Mouse (Mus musculus) cerebellum, postnatal 14 days (tissue): Measurements from ENCODE around the gene Gabra2.
A peak's percentile ranks its signal among the peaks of the same experiment; 100 is the strongest.

ENCODE experiments used
- DNase-seq, 2 experiments: peaks; one replicate each; pipeline ENCODE4 v3.0.0; 2021; ENCODE audit warnings: mixed read lengths in 2 of 2

The Gabra2 gene

DNA sequence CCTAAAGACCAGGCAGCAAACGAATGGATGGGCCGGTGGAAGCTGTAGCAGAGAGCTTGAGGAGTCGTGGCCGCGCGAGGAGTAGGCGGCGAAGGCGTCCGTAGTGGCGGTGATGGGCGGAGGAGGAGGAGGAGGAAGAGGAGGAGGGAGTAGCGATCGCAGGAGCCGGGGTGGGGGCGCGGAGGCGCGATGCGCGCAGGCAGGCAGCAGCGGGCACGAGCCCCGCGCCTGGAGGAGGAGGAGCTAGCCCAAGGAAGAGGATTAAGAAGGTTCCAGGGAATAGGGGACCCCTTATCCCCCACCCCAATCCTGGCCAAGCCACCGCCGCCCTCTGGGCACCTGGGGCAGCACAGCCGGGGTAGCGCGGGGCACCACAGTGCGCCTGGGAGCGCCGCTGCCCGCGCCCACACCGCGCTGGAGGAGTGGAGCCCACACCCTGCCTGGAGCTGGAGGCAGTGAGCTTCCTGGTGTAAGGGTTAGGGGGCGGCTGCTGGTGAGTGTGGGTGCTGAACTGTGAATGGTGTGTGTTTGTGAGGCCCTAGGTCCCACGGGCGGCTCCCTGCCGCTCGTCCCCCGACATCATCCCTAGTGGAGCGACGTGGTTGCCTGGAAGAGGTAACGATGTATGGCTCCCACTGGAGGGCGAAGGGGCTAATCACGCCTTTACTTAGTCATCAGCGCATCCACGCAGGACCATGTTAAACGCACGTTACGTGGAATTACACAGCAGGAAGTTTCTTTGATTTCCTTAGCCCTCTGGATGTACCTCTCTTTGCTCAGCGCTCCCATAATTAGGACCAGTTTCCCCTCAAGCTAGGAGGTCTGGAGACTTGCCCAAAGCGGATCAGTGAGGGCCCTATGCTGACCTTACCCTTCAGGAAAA is at the start of gene Gabra2:
TSS of gene Gabra2 (minus strand) at position 125 of the 883 bp plus-strand sequence.
- peak; percentile 72 to 80 for DNase-seq

DNA sequence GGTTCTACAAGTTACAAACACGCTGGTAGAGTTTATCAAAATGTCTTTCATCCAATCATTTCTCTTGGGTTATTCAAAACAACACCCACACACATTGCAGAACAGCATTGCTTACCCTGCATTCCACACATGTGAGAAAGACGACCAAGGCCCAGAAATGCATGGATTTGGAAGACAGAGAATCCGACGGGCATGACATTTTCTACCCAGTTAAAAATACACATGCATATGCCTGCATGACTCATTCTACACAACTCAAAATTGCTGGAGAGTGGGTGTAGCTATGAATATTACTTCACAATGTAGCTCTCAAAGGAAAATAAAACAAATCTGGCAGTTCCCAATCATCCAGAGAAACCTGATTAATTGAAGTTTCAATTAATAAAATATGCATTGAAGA is 41.0 kb upstream of the Gabra2 start:
- no peak for DNase-seq

DNA sequence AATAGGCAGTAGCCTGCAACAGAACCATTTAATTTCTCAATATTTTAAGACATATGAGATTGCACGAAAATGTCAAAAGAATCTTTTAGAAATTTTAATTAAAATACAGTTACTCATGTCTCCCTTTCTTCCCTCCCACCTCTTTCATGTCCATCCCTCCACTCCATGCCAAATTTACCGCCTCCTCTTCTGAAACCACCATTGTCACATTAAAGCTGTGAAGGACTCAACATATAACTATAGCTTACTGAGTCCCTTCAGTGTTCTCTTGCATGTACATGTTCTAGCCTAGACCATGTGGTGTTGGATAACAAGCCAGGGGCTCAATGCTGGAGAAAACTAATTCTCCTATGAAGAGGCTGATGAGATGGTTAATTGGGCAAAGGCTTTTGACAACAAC is 40.2 kb upstream of the Gabra2 start:
- DNase-seq: no peak

DNA sequence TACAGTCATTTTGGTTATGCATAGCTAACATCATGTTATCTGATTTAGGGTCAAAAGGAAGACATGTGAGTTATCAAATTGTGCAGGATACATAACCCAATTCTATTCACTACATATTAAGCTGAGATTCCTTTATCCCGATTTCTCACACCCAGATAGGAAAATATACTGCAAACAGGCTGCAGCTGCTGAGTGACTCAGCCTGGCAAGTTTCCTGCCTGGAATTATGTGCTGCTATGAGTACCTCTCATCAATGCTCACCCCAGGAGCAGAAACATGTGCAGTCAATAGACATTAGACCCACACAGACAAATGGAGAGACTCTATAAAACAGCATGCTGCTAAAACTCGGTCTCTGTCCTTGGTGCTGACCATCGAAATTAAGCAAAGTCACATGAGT is 32.1 kb upstream of the Gabra2 start:
- DNase-seq: no peak

DNA sequence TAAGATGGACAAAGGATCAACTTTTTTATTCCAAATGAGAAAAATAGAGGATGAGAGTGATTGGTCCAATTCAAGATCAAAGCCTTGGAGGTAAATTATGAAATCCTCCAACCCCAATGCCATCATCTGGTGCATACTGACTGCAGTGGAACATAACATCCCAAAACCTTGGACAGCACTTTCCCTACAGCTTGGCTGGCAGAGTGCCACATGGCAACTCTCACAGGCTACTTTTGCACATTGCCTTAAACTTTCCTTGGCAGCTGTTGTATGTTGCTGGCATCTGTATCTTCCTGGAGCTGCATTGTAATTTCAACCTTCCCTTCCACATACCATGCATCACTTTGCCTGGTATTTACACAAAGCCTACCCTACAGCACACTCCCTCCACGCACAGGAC is 19.6 kb upstream of the Gabra2 start:
- peak in 1 of 2 experiments; percentile 5 for DNase-seq

DNA sequence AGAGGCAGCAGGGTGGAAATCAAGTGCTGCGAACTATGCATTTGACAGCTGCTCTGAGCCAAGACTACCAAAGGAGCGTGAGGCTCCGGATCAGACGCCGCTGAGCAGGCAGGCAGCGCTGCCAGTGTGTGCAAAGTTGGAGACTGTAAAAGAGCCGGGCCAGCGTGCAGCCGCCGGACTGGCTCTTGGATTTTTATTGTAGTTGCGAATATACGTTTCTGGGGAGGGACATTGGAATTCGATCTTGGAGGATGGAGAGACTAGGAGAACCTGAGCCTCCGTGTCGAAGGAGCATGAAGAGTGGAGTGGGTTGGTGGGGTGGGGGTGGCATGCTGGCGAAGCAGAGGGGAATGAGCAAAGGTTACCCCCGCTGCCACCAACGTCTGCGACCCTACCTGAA is 469 bp downstream of the Gabra2 start:
- peak; percentile 62 to 70 for DNase-seq

DNA sequence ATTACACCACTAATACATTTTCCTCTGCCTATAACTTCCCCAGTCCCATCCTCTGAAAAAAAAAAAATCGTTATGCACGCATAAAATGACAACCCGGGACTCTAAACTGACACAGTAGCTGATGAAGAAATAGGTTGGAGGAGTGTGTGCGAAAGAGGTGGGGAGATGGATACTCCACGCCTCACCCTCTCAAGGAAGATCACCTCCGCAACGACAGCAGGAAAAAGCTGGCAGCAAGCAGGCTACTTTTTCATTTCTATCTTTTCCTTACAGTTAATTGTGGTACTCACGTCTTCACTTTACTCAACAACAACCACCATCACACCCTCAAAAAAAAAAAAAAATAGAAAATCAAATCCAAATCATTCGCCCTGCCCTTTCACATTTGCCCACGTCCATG is 873 bp downstream of the Gabra2 start:
- no peak for DNase-seq

DNA sequence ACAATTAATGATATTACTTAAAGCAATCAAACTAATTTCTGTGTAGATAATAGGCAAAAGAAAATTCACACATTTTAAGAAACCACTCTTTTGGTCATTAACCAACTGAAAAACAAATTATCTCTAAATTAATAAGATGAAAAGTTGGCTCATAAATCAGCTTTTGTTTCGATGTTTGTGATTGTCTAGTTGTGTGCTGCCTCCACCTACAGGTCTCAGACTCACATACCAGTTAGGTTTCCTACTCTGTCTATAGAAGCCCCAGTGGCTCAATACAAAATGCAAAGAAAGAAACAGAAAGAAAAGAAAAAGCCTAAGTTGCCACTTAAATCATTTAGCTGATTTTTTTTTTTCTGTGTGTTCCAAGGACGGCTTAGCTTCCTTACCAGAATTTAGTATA is 1.8 kb downstream of the Gabra2 start:
- DNase-seq: peak; percentile 4 to 27

DNA sequence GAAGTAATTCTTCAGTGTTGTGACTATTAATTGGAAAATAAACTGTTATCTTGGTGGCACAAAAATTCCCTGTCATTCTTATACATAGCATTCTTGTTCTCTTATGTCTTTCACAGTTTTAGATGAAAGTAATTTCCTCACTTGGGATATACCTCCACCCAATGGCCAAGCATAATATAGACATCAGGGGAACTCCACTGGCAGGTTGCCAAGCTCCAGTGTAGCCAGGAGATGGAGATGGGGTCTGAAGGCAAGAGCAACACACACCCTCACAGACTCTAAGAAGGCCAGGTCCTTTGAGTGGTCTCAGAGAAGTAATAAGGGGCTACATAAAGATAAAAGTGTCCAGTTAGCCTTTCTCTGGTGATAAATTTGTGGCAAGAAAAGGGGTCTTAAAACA is 3.2 kb downstream of the Gabra2 start:
- peak; percentile 77 to 87 for DNase-seq

DNA sequence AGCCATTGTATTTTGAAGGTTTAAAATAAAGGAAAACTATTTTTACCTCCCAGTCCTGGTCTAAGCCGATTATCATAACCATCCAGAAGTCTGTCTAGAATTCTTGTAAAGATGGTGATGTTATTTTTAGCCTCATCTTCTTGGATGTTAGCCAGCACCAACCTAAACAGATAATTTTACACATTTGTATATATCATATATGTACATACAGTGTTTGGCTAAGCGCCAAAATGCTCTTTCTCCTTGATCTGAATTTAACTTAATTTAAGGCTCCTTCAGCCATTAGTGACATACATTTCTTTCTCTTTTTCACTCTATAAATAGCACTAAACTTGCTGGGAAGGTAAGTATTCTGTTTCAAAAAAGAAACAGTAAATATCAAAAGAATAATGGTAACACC is 3.7 kb downstream of the Gabra2 start:
- no peak for DNase-seq

DNA sequence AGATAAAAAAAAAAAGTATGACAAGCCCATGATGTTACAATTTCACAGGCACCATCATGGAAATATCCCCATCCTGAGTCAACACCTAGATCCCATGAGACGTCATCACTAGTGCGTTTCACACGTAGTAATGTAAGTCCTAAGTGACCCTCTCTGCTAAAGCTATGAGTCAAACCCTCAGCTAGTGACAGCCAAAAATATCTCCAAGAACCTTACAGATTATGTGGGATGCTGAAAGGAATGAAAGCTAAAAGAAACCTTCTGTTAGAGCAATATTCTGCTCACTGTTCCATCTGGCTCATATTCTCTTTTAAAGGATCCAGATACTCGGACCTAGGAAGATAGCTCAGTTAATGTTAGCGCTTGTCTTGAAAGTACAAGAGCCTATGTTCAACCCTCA is 16.8 kb downstream of the Gabra2 start:
- DNase-seq: no peak

DNA sequence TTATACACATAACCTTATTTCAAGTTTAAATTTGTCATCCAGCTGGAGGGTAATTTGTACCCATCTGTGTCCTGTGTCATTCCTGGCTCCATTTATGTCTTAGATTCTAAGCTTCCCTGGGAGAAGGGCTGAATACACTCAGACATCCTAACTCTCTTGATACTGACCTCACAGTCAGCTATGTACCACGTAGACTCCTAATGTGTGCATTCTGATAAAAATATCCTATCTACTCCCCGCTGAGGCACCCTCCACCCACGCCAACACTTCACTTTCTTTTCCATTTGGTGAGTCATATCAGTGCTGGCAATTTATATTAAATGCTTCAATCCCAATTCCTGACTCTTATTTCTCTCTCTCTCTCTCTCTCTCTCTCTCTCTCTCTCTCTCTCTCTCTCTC is 34.0 kb downstream of the Gabra2 start:
- DNase-seq: no peak

DNA sequence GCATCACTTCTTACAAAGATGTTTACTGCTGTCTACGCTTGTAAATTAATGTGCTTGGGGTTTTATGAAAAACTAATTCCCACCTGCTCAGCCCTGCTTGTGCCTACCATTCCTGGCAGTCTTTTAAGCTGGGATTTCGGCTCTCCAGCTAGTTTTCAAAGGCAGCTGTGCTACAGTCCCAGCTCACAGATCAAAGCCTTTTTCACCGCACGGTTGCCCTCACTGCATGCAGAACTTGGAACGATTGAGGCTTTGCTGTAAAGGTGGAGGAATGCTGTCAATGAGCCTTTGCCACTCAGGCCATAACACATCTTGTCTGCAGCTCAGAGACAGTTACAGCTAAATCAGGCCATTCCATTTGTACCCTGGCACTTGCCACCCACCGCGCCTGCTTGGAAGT is 37.6 kb downstream of the Gabra2 start:
- peak; percentile 1 to 2 for DNase-seq

DNA sequence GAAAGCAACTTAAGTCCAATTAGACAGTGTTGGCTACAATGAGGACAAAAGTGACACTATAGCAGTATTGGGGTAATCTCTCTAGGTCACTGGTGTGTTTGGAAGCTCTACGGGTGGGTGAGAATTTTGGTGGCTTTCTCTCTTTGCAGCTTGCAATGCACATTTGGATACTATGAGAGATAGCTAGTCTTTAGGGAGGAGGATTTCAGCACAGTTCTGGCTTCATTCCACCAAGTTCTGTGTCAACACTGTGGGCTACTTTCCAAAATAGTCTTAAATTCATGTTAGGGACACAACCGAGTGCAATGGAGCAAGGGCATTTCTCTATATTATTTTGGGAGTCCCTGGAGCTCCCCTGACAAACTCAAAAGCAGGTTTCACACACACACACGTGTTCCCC is 58.3 kb downstream of the Gabra2 start:
- DNase-seq: no peak

DNA sequence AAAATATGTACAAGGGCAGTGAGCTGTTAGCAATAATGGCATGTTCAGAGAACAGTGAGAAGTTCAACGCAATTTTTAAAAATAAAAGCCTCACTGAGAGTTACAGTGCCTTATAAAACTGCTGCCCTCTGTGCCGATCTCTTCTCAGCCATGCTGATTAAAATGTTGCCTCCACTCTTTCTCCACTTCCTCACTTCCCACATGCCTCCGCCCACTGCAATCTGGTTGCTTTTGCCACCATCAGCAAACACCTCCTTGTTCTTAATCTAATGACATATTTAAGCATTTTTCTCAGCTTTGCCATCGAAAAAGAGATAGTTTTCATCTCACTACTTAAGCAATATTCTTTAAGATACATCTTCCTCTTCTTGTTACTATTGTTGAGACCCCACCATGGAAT is 69.7 kb downstream of the Gabra2 start:
- no peak for DNase-seq

DNA sequence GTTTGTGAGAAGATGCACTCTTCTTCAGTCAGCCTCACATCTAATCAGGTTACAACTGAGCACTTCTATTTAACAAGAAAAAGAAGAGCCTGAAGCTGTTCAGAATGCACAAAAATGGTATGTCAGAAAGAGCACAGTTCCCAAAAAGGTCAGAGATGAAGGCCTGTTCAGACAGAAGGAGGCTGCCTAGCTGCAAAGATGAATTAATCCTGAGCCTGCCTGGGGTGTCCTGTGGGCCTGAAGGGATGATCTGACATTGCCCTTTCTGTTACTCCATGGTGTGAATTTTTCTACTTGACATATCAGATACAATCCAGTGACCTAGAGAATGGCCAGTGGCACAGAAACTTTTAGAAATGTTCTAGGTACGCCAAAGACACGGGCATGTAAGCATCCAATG is 83.9 kb downstream of the Gabra2 start:
- DNase-seq: no peak

DNA sequence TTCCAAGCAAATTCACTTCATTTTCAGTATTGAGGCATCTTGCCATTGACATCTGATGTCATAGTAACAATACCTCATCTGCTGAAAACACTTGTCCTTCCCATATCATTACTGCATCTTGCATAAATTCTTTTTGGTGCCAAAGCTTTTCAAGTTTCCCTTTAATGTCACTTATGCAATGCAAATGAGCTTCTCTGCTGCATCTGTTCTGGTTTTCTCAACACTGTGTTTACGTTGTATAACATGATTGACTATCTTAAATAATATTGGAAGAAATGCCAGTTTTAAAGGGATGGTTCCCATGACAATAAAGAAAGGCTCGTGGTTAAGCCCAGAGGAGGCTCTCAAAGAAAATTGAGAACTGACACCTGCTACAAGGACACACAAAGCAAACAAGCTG is 84.4 kb downstream of the Gabra2 start:
- no peak for DNase-seq

DNA sequence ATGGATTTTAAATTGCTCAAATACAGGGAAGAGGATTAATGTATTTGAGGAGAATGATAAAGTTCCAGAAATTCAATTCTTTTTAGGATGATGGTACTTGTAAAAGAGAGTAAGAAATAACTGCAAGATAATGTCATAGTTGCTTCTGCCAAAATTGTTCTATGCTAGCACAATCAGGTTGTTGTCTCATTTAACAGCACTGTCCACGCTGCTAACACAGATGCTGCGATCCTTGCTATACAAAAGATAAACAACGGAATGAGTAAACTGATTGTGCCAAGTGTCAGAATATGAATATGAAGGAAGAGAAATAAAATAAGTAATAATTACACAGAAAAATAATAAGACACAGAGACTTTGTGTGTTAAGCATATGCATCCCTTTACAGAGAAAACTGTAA is 84.9 kb downstream of the Gabra2 start:
- no peak for DNase-seq

DNA sequence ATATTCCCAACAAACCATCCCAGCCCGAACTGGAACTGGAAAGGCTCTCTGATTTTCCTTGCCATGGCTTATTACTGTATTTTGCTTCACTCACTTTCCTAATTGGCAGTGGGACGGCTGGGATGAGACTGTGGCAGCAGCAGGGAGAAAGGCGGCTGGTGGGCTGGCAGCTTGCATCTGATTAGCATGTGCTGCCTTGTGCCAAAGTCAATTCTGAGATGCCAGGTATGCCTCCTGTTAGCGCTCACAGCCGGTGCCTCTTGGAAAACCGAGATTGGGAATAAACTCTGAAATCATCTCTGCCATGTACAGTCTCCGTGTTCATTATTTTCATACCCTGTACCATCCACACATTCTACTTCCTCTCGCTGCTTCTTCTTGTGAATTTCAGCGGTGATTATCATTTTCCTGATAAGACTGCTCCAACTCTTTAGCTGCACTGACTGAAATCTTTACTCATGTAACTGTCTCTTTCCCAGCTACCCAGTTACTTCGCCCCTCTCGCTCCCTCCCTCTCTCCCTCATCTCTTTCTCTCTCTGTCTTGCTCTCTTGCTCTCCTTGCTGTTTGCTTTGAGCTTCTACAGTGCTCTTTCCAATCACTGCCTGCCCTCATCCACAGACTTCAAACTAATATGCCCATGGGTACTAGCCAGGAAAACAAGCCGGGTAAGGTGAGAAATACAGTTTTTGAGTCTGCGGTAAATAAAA is 99.9 kb downstream of the Gabra2 start:
- peak; percentile 85 to 92 for DNase-seq

DNA sequence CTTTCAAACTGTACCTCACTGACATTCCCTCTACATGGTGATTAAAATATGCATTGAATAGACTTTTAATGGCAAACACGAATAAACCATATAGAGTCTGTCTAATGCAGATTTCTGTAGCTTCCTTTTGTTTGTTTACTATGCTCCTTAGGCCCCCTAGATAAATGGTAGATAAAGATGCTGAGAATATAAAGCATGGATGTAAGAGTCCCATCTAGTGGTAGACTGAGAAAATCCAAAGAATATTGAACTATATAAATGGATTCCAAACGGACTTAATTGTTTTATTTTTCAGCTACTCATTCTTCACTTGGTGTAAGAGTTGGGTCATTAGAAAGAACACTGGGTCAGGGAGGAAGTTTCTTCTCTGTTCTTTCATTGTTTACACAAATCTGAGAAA is 102.4 kb downstream of the Gabra2 start:
- DNase-seq: no peak

DNA sequence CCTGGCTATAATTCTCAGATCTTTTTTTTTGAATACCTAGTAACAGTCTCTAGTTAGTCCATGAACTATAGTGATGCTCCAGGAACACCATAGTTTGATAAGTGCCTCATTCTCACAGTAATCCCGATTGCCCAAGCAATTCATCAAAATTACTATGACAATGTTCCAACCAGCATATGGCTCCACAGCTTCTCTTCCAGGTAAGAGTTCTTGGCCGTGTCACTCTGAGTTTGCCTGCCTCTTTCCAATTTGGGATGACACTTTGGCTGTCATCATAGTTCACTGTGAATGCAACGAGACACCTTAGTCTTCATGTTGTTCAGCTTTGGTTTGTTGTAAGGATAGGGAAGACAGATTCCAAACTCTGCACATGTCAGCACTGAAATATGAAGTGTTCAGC is 104.8 kb downstream of the Gabra2 start:
- DNase-seq: peak; percentile 15 to 65
